Mouse (Mus musculus) liver, postnatal 0 days (tissue): ENCODE measurements around the gene Meis1. TPM values are rescaled to one million over a fixed set of nuclear protein-coding genes. Genes with fewer than 3 reads are reported as not detected.

Experiments used
- ATAC-seq: fragments of 200-750 bp; cut with Nextera tagmentation; 2 replicates; pipeline ENCODE4 v1.8.0; 2017; ENCODE audit warnings: mild to moderate bottlenecking, moderate library complexity
- DNase-seq: peaks from one replicate; pipeline ENCODE4 v3.0.0-alpha.2; 2016
- H3K27ac ChIP-seq: fragments of 300-500 bp; sonication (generic); 2 replicates; pipeline ENCODE4 v1.5.1; 2014; ENCODE audit warnings: antibody characterized with exemption, moderate library complexity, mild to moderate bottlenecking, low read depth
- H3K27me3 ChIP-seq: fragments of 300-500 bp; sonication (generic); 2 replicates; pipeline ENCODE4 v1.6.1; 2014; ENCODE audit warnings: low read length, control low read depth, mixed read lengths; ENCODE audit not compliant: insufficient read depth
- H3K36me3 ChIP-seq: fragments of 300-500 bp; sonication (generic); replicated peaks from 2 replicates; pipeline ENCODE4 v1.6.1; 2014; ENCODE audit warnings: mild to moderate bottlenecking, control low read depth, low read length, moderate library complexity, mixed read lengths; ENCODE audit not compliant: insufficient read depth
- H3K4me1 ChIP-seq: fragments of 300-500 bp; sonication (generic); 2 replicates; pipeline ENCODE4 v1.6.1; 2014; ENCODE audit warnings: antibody characterized with exemption, mild to moderate bottlenecking, control low read depth; ENCODE audit not compliant: insufficient read depth
- H3K4me2 ChIP-seq: fragments of 300-500 bp; sonication (generic); 2 replicates; pipeline ENCODE4 v1.6.1; 2014; ENCODE audit warnings: low read depth, mild to moderate bottlenecking, low read length, moderate library complexity, mixed read lengths
- H3K4me3 ChIP-seq: fragments of 300-500 bp; sonication (generic); 2 replicates; pipeline ENCODE4 v1.5.1; 2014; ENCODE audit warnings: low read depth, low read length
- H3K9ac ChIP-seq: fragments of 300-500 bp; sonication (generic); replicated peaks from 2 replicates; pipeline ENCODE4 v1.6.1; 2014; ENCODE audit warnings: mild to moderate bottlenecking, moderate library complexity
- H3K9me3 ChIP-seq: fragments of 300-500 bp; sonication (generic); 2 replicates; pipeline ENCODE4 v1.6.1; 2016; ENCODE audit warnings: mild to moderate bottlenecking, control low read depth, low read length, mixed read lengths
- CTCF ChIP-seq: sonication (generic); IDR thresholded peaks from 2 replicates; pipeline ENCODE4 v1.5.1; 2016; ENCODE audit warnings: antibody characterized with exemption, low read depth
- EP300 ChIP-seq: IDR thresholded peaks from 2 replicates; pipeline ENCODE4 v1.6.1; 2016; ENCODE audit warnings: antibody characterized with exemption, low read depth, mild to moderate bottlenecking
- WGBS: fragments of 180-500 bp; shearing (Covaris S2); extraction: QIAGEN DNeasy Blood & Tissue Kit; methylation state at CpG from one replicate; pipeline ENCODE4 v1.1.7; 2014; ENCODE audit not compliant: insufficient replicate concordance; 5-methylcytosine and 5-hydroxymethylcytosine counted together
- polyA plus RNA-seq: library from polyadenylated mRNA; unstranded; fragments of >200 nt; fragmentation: Nextera tagmentation; extraction: Ambion mirVana; gene quantifications from 2 replicates; pipeline ENCODE4 v1.2.1, GENCODE M21; 2015

Gene Meis1
- polyA plus RNA-seq, 1 experiment from 2014 or later: 6.7 TPM

DNA sequence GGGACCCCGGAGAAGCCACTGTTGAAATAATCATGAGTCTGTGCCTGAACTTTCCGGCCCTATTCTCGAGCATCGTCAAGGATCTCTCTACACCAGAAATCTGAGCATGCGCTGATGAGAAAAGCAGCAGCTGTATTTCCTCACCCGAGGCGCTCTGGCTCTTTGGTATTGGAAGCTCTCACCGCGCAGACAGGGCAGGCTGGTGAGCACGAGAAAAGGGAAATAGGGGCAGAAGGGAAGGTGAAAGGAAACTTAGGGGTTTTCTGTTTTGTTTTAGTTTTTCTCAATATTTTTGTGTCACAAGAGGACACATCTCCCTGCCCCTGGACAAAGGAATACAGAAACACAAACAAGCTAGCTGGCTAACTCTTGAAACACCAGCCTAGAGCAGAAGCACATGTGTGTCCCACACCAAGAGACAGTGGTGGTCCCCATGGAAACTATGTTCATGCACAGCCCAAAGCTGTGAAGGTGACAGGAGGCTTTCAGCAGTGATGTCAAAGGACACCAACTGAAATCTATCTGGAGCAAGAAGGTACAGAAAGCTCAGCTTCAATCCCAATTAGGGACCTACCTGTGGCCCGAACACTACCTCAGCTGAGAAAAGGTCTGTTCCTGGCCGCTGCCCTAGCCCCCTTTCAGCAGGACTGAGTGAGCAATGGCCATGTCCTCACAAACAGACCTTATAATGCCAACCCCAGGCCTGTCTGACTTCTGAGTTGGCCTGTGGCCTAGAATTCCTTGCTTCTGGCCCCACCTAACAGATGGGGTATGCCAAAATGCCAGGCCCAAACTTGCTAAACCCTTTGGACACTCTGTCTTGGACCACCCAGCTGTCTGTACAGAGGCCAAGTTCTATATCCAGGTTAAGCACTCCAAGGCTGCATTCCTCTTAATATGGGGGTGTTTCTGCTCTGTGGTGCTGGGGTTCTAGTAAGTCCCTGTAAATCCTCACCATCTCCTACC, 60.7 kb downstream of the Meis1 start:
- no peak overlapping the region for H3K4me3 ChIP-seq

DNA sequence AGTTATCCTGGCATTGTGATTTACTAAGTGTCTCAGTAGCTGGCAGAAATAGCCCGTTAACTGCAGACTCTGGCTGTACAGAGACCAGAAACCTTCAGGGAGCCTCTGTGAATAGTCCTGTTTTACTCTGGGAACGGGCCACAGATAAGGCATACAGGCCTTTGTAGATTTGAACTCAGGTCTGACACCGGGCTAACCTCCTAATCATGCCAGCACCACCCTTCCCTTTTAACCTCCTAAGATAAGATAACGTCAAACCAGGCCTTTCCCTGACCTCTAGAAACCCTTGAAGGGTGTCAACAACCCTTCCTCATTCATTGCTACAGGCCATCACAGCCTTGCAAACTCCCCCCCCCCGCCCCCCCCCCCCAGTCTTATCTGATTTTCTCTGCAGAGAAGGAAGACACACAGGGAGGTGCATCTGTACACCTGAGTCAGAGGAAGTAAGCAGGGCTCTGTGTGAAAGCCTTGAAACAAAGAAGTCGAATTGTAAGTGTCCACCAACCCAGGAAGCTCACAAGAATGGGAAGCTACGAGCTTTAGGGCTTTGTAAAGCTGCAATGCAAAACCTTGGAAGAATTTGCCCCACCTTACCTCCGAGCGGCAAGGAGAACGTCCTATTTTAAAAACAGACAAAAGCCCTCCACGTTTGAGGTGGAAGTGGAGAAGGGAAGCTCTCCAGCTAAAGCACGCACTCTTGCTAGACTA, 61.5 kb downstream of the Meis1 start:
- Histone ChIP-seq H3K4me2 (peak overlapping the region; percentile 35), H3K27ac (no peak overlapping the region), H3K4me3 (no peak overlapping the region), H3K9ac (no peak overlapping the region), H3K27me3 (no peaks in the 10 kb centered on the region), H3K4me1 (peaks cover 13% of the 10 kb centered on the region; the same call in 1 of the 2 replicates), H3K9me3 (no peaks in the 10 kb centered on the region), H3K36me3 (no peaks in the 10 kb centered on the region)
- DNase-seq (no peak), ATAC-seq (no peak)
- WGBS: 25% methylated on average over 12 of the region's 12 CpGs
- no peak for TF ChIP-seq EP300
- TF ChIP-seq CTCF: no peak

More for the DNA sequence above, 60.7 kb downstream of the Meis1 start:
- H3K4me2 ChIP-seq: peak overlapping the region; percentile 35
- no peak overlapping the region for H3K27ac ChIP-seq
- DNase-seq (no peak), ATAC-seq (no peak)
- no peaks in the 10 kb centered on the region for H3K36me3 ChIP-seq
- TF ChIP-seq EP300 (no peak), CTCF (no peak)
- 28% methylated on average over 12 of the region's 12 CpGs for WGBS
- peaks cover 15% of the 10 kb centered on the region; the same call in 1 of the 2 replicates for H3K4me1 ChIP-seq
- H3K9me3 ChIP-seq: no peaks in the 10 kb centered on the region
- no peaks in the 10 kb centered on the region for H3K27me3 ChIP-seq
- no peak overlapping the region for H3K9ac ChIP-seq

DNA sequence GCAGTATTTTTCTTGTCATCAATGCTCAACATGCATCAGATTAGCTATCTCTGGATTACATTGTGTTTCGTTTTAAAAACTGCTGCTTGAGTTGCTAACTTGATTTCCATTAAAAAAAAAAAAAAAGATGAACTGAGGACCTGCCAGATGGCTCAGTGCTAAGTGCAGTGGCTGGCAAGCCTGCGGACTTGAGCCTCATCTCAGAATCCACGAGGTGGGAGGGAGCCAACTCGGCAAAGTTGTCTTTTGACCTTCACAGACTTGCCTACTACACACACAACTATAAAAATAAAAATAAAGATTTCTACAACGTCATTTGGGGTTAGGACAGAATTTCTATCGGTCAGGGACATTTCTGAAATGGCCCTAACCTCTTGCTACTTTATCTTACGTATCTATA, 62.8 kb downstream of the Meis1 start:
- TF ChIP-seq CTCF (no peak), EP300 (no peak)
- Histone ChIP-seq H3K9ac (no peak overlapping the region), H3K9me3 (no peaks in the 10 kb centered on the region), H3K4me2 (no peak overlapping the region), H3K36me3 (no peaks in the 10 kb centered on the region), H3K27me3 (no peaks in the 10 kb centered on the region), H3K27ac (no peak overlapping the region), H3K4me3 (no peak overlapping the region), H3K4me1 (peaks cover 13% of the 10 kb centered on the region; the same call in 1 of the 2 replicates)
- 65% methylated on average over 7 of the region's 7 CpGs for WGBS
- no peak for DNase-seq
- ATAC-seq: no peak

- no peak overlapping the region for H3K4me2 ChIP-seq
- ATAC-seq: no peak
- no peak overlapping the region for H3K9ac ChIP-seq
- TF ChIP-seq CTCF (no peak), EP300 (no peak)
- DNase-seq: no peak
- H3K36me3 ChIP-seq: no peaks in the 10 kb centered on the region
- WGBS: 76% methylated on average over 2 of the region's 2 CpGs
- no peak overlapping the region for H3K27ac ChIP-seq
- no peaks in the 10 kb centered on the region for H3K9me3 ChIP-seq
- H3K4me1 ChIP-seq: peaks cover 13% of the 10 kb centered on the region; the same call in 1 of the 2 replicates
- no peak overlapping the region for H3K4me3 ChIP-seq
- no peaks in the 10 kb centered on the region for H3K27me3 ChIP-seq
Observed at GRCm38 (mm10) chr11:18954852-18955251, 63.9 kb downstream of the Meis1 start.

DNA sequence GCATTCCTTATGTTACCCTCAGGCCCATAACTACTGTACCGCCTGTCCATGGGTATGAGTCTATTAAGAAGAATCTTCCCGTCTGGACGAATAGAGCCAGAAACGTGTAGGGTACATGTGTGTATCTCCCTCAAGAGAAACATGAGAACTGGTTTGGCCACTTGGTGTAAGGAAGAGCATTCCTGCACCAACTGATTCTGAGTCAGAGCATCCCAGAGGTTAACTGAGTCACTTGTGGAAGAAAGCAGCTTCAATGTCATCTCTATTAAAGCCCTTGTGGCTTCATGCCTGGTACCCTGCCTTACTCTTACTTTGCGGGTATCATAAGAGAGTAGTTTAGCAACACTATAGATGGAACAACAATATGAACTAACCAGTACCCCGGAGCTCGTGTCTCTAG, 64.9 kb downstream of the Meis1 start:
- Histone ChIP-seq H3K27me3 (no peaks in the 10 kb centered on the region), H3K9ac (no peak overlapping the region), H3K4me1 (peaks cover 13% of the 10 kb centered on the region; the same call in 1 of the 2 replicates), H3K4me3 (no peak overlapping the region), H3K27ac (no peak overlapping the region), H3K4me2 (no peak overlapping the region), H3K36me3 (no peaks in the 10 kb centered on the region), H3K9me3 (no peaks in the 10 kb centered on the region)
- DNase-seq (no peak), ATAC-seq (no peak)
- WGBS: 84% methylated on average over 7 of the region's 7 CpGs
- TF ChIP-seq EP300: no peak
- no peak for TF ChIP-seq CTCF

- 40% methylated on average over 13 of the region's 13 CpGs for WGBS
Observed at GRCm38 (mm10) chr11:18948600-18949295, 70.0 kb downstream of the Meis1 start.

More at GRCm38 (mm10) chr11:18948600-18949295, 70.0 kb downstream of the Meis1 start:
- H3K27ac ChIP-seq: no peak overlapping the region
- H3K4me1 ChIP-seq: no peaks in the 10 kb centered on the region
- H3K36me3 ChIP-seq: no peaks in the 10 kb centered on the region
- H3K4me3 ChIP-seq: no peak overlapping the region
- H3K27me3 ChIP-seq: no peaks in the 10 kb centered on the region
- ATAC-seq (no peak), DNase-seq (no peak)
- no peak overlapping the region for H3K4me2 ChIP-seq
- no peak overlapping the region for H3K9ac ChIP-seq
- no peaks in the 10 kb centered on the region for H3K9me3 ChIP-seq
- TF ChIP-seq CTCF (no peak), EP300 (no peak)
